Mouse (Mus musculus): ENCODE results near the gene Mypop. TPM values are rescaled to one million over a fixed set of nuclear protein-coding genes. Genes with fewer than 3 reads are reported as not detected.

Mypop gene
- polyA plus RNA-seq, 1 experiment from 2014 or later = 6.9 TPM

GRCm38 (mm10) chr7:18986503-18986902, 4.5 kb upstream of the Mypop start:
- Histone ChIP-seq H3K9me3 (ENCODE audit: control insufficient read depth, low read length) (no peaks in the 10 kb centered on the region), H3K4me2 (ENCODE audit: low read depth, low read length) (no peak overlapping the region), H3K36me3 (ENCODE audit: control insufficient read depth, insufficient read depth, low read length) (no peaks in the 10 kb centered on the region), H3K4me3 (ENCODE audit: low read depth, low read length) (no peak overlapping the region), H3K27me3 (ENCODE audit: control insufficient read depth, insufficient read depth, low read length) (no peaks in the 10 kb centered on the region), H3K27ac (ENCODE audit: low read depth, low read length) (no peak overlapping the region), H3K9ac (replicated peaks; ENCODE audit: low read depth, low read length) (no peak overlapping the region), H3K4me1 (ENCODE audit: control insufficient read depth, insufficient read depth, low read length) (peaks cover 4% of the 10 kb centered on the region; the same call in 1 of the 2 replicates)
- no peak for ATAC-seq (ENCODE audit: low read depth)
- WGBS = 82% methylated on average over 2 of the region's 2 CpGs

GRCm38 (mm10) chr7:18987100-18987499, 3.9 kb upstream of the Mypop start, which contains the start of gene Nanos2:
Gene Nanos2 (plus strand): TSS chr7:18987400.
- Histone ChIP-seq H3K4me2 (ENCODE audit: low read depth, low read length) (no peak within 1 kb of the TSS), H3K4me3 (ENCODE audit: low read depth, low read length) (no peak within 1 kb of the TSS), H3K9me3 (ENCODE audit: control insufficient read depth, low read length) (no peaks in the 10 kb centered on the region), H3K36me3 (ENCODE audit: control insufficient read depth, insufficient read depth, low read length) (no peaks in the 10 kb centered on the region), H3K4me1 (ENCODE audit: control insufficient read depth, insufficient read depth, low read length) (peaks cover 4% of the 10 kb centered on the region; the same call in 1 of the 2 replicates), H3K27ac (ENCODE audit: low read depth, low read length) (no peak within 1 kb of the TSS), H3K9ac (replicated peaks; ENCODE audit: low read depth, low read length) (no peak within 1 kb of the TSS), H3K27me3 (ENCODE audit: control insufficient read depth, insufficient read depth, low read length) (no peaks in the 10 kb centered on the region)
- 48% methylated on average over 2 of the region's 2 CpGs for WGBS
- no peak for ATAC-seq (ENCODE audit: low read depth)

- Histone ChIP-seq H3K27ac (ENCODE audit: low read depth, low read length) (no peak overlapping the region), H3K4me2 (ENCODE audit: low read depth, low read length) (no peak overlapping the region), H3K9ac (replicated peaks; ENCODE audit: low read depth, low read length) (no peak overlapping the region), H3K36me3 (ENCODE audit: control insufficient read depth, insufficient read depth, low read length) (no peaks in the 10 kb centered on the region), H3K4me1 (ENCODE audit: control insufficient read depth, insufficient read depth, low read length) (peaks cover 11% of the 10 kb centered on the region), H3K9me3 (ENCODE audit: control insufficient read depth, low read length) (no peaks in the 10 kb centered on the region), H3K27me3 (ENCODE audit: control insufficient read depth, insufficient read depth, low read length) (no peaks in the 10 kb centered on the region), H3K4me3 (ENCODE audit: low read depth, low read length) (no peak overlapping the region)
- ATAC-seq (ENCODE audit: low read depth) = no peak
- 82% methylated on average over 13 of the region's 13 CpGs for WGBS
These were observed 3.3 kb upstream of the Mypop start for GRCm38 (mm10) chr7:18987747-18988146.

GRCm38 (mm10) chr7:18988780-18989179, 2.3 kb upstream of the Mypop start:
- Histone ChIP-seq H3K4me2 (ENCODE audit: low read depth, low read length) (no peak overlapping the region), H3K9me3 (ENCODE audit: control insufficient read depth, low read length) (no peaks in the 10 kb centered on the region), H3K36me3 (ENCODE audit: control insufficient read depth, insufficient read depth, low read length) (no peaks in the 10 kb centered on the region), H3K4me3 (ENCODE audit: low read depth, low read length) (no peak overlapping the region), H3K27ac (ENCODE audit: low read depth, low read length) (no peak overlapping the region), H3K4me1 (ENCODE audit: control insufficient read depth, insufficient read depth, low read length) (peaks cover 15% of the 10 kb centered on the region), H3K9ac (replicated peaks; ENCODE audit: low read depth, low read length) (no peak overlapping the region), H3K27me3 (ENCODE audit: control insufficient read depth, insufficient read depth, low read length) (no peaks in the 10 kb centered on the region)
- 75% methylated on average over 6 of the region's 6 CpGs for WGBS
- ATAC-seq (ENCODE audit: low read depth) = no peak

- H3K9ac ChIP-seq (replicated peaks; ENCODE audit: low read depth, low read length) = peak overlapping the region; percentile 29
- peak overlapping the region; percentile 57 for H3K4me2 ChIP-seq (ENCODE audit: low read depth, low read length)
- no peaks in the 10 kb centered on the region for H3K9me3 ChIP-seq (ENCODE audit: control insufficient read depth, low read length)
- peaks cover 15% of the 10 kb centered on the region for H3K4me1 ChIP-seq (ENCODE audit: control insufficient read depth, insufficient read depth, low read length)
- H3K4me3 ChIP-seq (ENCODE audit: low read depth, low read length) = peak overlapping the region; percentile 57
- ATAC-seq (ENCODE audit: low read depth) = peak; percentile 16; the same call in 1 of the 2 replicates
- no peaks in the 10 kb centered on the region for H3K36me3 ChIP-seq (ENCODE audit: control insufficient read depth, insufficient read depth, low read length)
- 8% methylated on average over 5 of the region's 5 CpGs for WGBS
- H3K27ac ChIP-seq (ENCODE audit: low read depth, low read length) = peak overlapping the region; percentile 84
- no peaks in the 10 kb centered on the region for H3K27me3 ChIP-seq (ENCODE audit: control insufficient read depth, insufficient read depth, low read length)
These were observed 1.1 kb upstream of the Mypop start for GRCm38 (mm10) chr7:18989995-18990394.

- Histone ChIP-seq H3K9me3 (ENCODE audit: control insufficient read depth, low read length) (no peaks in the 10 kb centered on the region), H3K4me3 (ENCODE audit: low read depth, low read length) (peak overlapping the region; percentile 57), H3K36me3 (ENCODE audit: control insufficient read depth, insufficient read depth, low read length) (no peaks in the 10 kb centered on the region), H3K4me1 (ENCODE audit: control insufficient read depth, insufficient read depth, low read length) (peaks cover 15% of the 10 kb centered on the region), H3K27me3 (ENCODE audit: control insufficient read depth, insufficient read depth, low read length) (no peaks in the 10 kb centered on the region), H3K27ac (ENCODE audit: low read depth, low read length) (peak overlapping the region; percentile 84), H3K4me2 (ENCODE audit: low read depth, low read length) (peak overlapping the region; percentile 57), H3K9ac (replicated peaks; ENCODE audit: low read depth, low read length) (peak overlapping the region; percentile 56)
- under 1% methylated on average over 44 of the region's 59 CpGs for WGBS
- ATAC-seq (ENCODE audit: low read depth) = no peak; the same call in none of the 2 replicates
These were observed 732 bp downstream of the Mypop start for GRCm38 (mm10) chr7:18991660-18992293.

- H3K27ac ChIP-seq (ENCODE audit: low read depth, low read length) = peak overlapping the region; percentile 4; the same call in 1 of the 2 replicates
- no peaks in the 10 kb centered on the region for H3K27me3 ChIP-seq (ENCODE audit: control insufficient read depth, insufficient read depth, low read length)
- no peaks in the 10 kb centered on the region for H3K9me3 ChIP-seq (ENCODE audit: control insufficient read depth, low read length)
- H3K4me1 ChIP-seq (ENCODE audit: control insufficient read depth, insufficient read depth, low read length) = peaks cover 15% of the 10 kb centered on the region
- no peaks in the 10 kb centered on the region for H3K36me3 ChIP-seq (ENCODE audit: control insufficient read depth, insufficient read depth, low read length)
- 3% methylated on average over 31 of the region's 31 CpGs for WGBS
- peak overlapping the region; percentile 57 for H3K4me3 ChIP-seq (ENCODE audit: low read depth, low read length)
- peak overlapping the region; percentile 57 for H3K4me2 ChIP-seq (ENCODE audit: low read depth, low read length)
- H3K9ac ChIP-seq (replicated peaks; ENCODE audit: low read depth, low read length) = peak overlapping the region; percentile 56
- ATAC-seq (ENCODE audit: low read depth) = no peak
These were observed 1.2 kb downstream of the Mypop start for GRCm38 (mm10) chr7:18992294-18992675.

GRCm38 (mm10) chr7:18993036-18993435, 2.0 kb downstream of the Mypop start:
- Histone ChIP-seq H3K4me3 (ENCODE audit: low read depth, low read length) (peak overlapping the region; percentile 57), H3K4me1 (ENCODE audit: control insufficient read depth, insufficient read depth, low read length) (peaks cover 15% of the 10 kb centered on the region), H3K36me3 (ENCODE audit: control insufficient read depth, insufficient read depth, low read length) (no peaks in the 10 kb centered on the region), H3K27me3 (ENCODE audit: control insufficient read depth, insufficient read depth, low read length) (no peaks in the 10 kb centered on the region), H3K27ac (ENCODE audit: low read depth, low read length) (no peak overlapping the region), H3K9me3 (ENCODE audit: control insufficient read depth, low read length) (no peaks in the 10 kb centered on the region), H3K9ac (replicated peaks; ENCODE audit: low read depth, low read length) (no peak overlapping the region), H3K4me2 (ENCODE audit: low read depth, low read length) (peak overlapping the region; percentile 57)
- ATAC-seq (ENCODE audit: low read depth) = no peak
- WGBS = 84% methylated on average over 5 of the region's 5 CpGs

GRCm38 (mm10) chr7:18998835-18999234, 7.8 kb downstream of the Mypop start:
- no peak for ATAC-seq (ENCODE audit: low read depth)
- no peaks in the 10 kb centered on the region for H3K27me3 ChIP-seq (ENCODE audit: control insufficient read depth, insufficient read depth, low read length)
- no peak overlapping the region for H3K4me2 ChIP-seq (ENCODE audit: low read depth, low read length)
- peaks cover 6% of the 10 kb centered on the region; the same call in 1 of the 2 replicates for H3K4me1 ChIP-seq (ENCODE audit: control insufficient read depth, insufficient read depth, low read length)
- H3K27ac ChIP-seq (ENCODE audit: low read depth, low read length) = no peak overlapping the region
- 35% methylated on average over 9 of the region's 9 CpGs for WGBS
- no peaks in the 10 kb centered on the region for H3K9me3 ChIP-seq (ENCODE audit: control insufficient read depth, low read length)
- no peaks in the 10 kb centered on the region for H3K36me3 ChIP-seq (ENCODE audit: control insufficient read depth, insufficient read depth, low read length)
- no peak overlapping the region for H3K4me3 ChIP-seq (ENCODE audit: low read depth, low read length)
- no peak overlapping the region for H3K9ac ChIP-seq (replicated peaks; ENCODE audit: low read depth, low read length)
